Mouse (Mus musculus) limb, embryonic 10.5 days (tissue): ENCODE measurements around the gene Yjefn3. TPM values are rescaled to one million over a fixed set of nuclear protein-coding genes. Genes with fewer than 3 reads are reported as not detected.

ENCODE experiments used
- DNase-seq: peaks from one replicate; pipeline ENCODE4 v3.0.0-alpha.2; 2017; ENCODE audit warnings: low spot score
- H3K27ac ChIP-seq: fragments of 300-500 bp; sonication (generic); 2 replicates; pipeline ENCODE4 v1.5.1; 2016; ENCODE audit warnings: mild to moderate bottlenecking
- H3K27me3 ChIP-seq: fragments of 300-500 bp; sonication (generic); 2 replicates; pipeline ENCODE4 v1.6.1; 2016; ENCODE audit warnings: low read depth, mild to moderate bottlenecking; ENCODE audit not compliant: poor library complexity, severe bottlenecking
- H3K36me3 ChIP-seq: fragments of 300-500 bp; sonication (generic); 2 replicates; pipeline ENCODE4 v1.6.1; 2016; ENCODE audit warnings: mild to moderate bottlenecking, moderate library complexity
- H3K4me1 ChIP-seq: fragments of 300-500 bp; sonication (generic); 2 replicates; pipeline ENCODE4 v1.6.1; 2016
- H3K4me3 ChIP-seq: fragments of 300-500 bp; sonication (generic); 2 replicates; pipeline ENCODE4 v1.5.1; 2016; ENCODE audit warnings: mild to moderate bottlenecking, moderate library complexity
- H3K9me3 ChIP-seq: fragments of 300-500 bp; sonication (generic); replicated peaks from 2 replicates; pipeline ENCODE4 v1.6.1; 2016; ENCODE audit warnings: mild to moderate bottlenecking
- WGBS: fragments of 180-500 bp; shearing (Covaris S2); methylation state at CpG from one replicate; pipeline ENCODE4 v1.1.7; 2016; 5-methylcytosine and 5-hydroxymethylcytosine counted together
- polyA plus RNA-seq: library from polyadenylated mRNA; unstranded; fragments of >200 nt; fragmentation: Nextera tagmentation; extraction: Ambion mirVana; gene quantifications from 2 replicates; pipeline ENCODE4 v1.2.1, GENCODE M21; 2016

The Yjefn3 gene
- polyA plus RNA-seq, 1 experiment from 2014 or later: 2.0 TPM

DNA sequence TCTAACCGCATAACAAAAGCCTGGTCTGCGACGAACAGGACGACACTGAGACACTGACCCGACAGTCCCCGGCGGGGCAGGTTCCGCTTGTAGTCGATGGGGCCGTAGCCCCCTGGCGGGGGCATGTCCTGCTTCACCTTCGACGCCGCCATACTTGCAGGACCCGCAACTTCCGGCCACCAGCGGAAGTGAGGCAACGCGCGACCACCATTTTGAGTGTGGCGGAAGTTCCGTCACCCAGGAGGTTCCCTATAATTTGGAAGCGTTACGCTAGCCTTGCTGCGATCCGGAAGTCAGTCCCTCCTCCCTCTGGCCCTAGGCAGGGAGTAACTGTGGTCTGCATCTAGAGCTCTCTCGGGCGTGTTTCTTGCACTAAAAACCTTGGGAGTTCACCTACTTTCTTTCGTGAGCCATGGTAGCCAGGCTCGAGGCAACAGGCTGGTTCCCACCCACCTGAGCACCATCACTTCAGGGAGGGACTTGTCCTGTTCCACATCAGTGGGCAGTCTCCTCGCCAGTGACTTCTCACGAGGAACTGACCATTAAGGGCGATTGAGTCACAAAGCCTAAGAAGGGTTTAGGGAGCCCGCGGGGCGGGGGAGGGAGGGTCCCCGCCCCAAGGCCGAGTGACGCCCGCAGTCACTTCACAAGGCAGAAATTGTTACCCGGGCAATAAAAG is 889 bp downstream of the Yjefn3 start:
- peak; percentile 100 for DNase-seq
- Histone ChIP-seq H3K36me3 (peaks cover 39% of the 10 kb centered on the region), H3K27ac (peak overlapping the region; percentile 95), H3K27me3 (no peaks in the 10 kb centered on the region), H3K4me1 (peaks cover 39% of the 10 kb centered on the region), H3K4me3 (peak overlapping the region; percentile 79), H3K9me3 (no peaks in the 10 kb centered on the region)
- 2% methylated on average over 41 of the region's 41 CpGs for WGBS

DNA sequence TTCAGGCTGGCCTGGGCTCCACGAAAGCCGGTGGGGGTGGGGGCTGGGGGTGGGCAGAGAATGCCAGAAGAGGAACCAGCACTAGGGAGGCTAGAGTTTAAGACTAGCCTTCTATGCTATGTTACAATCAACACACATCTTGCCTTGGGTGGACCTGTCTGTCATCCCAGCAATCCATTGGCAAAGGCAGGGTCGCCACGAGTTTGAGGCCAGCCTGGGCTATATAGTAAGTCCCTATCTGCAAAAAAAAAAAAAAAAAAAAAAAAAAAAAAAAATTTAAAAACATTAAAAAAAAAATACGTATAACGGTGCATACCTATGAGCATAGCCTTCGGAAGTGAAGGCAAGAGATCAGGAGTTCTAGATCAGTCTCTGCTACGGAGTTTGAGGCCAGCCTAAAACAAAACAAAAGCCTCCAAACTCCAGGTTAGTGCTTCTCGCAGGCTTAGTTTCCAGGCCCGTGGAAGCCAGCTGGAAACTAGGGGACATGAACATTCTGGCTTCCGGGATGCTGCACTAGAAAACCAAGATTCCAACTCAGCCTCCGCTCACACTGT is 1.5 kb downstream of the Yjefn3 start:
- peaks cover 36% of the 10 kb centered on the region for H3K4me1 ChIP-seq

DNA sequence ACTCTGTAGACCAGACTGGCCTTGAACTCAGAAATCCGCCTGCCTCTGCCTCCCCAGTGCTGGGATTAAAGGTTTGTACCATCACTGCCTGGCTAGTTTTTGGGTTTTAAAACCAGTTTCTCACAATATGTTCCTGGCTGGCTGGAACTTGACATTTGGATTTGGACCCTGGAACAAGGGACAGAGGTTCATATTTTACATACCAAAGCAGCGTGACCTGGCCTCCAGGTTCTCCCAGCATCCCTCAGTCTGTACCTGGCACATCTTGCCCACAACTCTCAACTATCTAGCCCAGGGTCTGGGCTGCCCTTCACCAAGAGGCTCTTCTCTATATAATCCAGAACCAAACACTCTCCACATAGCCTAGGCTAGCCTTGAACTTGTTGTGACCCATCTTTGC is 2.6 kb downstream of the Yjefn3 start:
- H3K4me3 ChIP-seq: peak overlapping the region; percentile 2; the same call in 1 of the 2 replicates
- H3K27me3 ChIP-seq: no peaks in the 10 kb centered on the region
- DNase-seq: no peak
- H3K4me1 ChIP-seq: peaks cover 36% of the 10 kb centered on the region
- no peak overlapping the region for H3K27ac ChIP-seq
- WGBS: 91% methylated on average over 2 of the region's 2 CpGs
- no peaks in the 10 kb centered on the region for H3K9me3 ChIP-seq
- peaks cover 51% of the 10 kb centered on the region for H3K36me3 ChIP-seq

More for the DNA sequence above, 1.5 kb downstream of the Yjefn3 start:
- H3K9me3 ChIP-seq: no peaks in the 10 kb centered on the region
- H3K27me3 ChIP-seq: no peaks in the 10 kb centered on the region
- WGBS: 21% methylated on average over 12 of the region's 12 CpGs
- H3K4me3 ChIP-seq: peak overlapping the region; percentile 79
- no peak for DNase-seq
- H3K27ac ChIP-seq: peak overlapping the region; percentile 95
- peaks cover 41% of the 10 kb centered on the region for H3K36me3 ChIP-seq

DNA sequence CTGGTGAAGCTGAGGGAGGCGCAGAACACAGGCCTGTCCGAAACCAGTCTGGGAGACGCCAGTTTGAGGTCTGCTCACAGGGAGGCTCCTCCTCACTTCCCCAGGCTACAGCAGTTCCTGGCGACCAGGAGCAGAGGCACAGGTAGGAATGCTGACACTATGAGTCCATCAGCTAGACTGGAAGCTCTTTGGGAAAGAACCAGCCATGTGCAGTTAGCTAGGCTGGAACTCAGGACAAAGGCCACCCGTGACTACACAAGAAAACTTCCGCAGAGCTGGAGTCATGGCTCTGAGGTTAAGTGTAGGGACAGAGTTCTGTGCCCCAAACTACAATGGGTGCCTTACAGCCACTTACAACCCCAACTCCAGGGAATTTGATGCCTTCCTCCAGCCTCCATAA is 4.7 kb downstream of the Yjefn3 start:
- H3K27ac ChIP-seq: no peak overlapping the region
- no peak overlapping the region for H3K4me3 ChIP-seq
- peaks cover 69% of the 10 kb centered on the region for H3K36me3 ChIP-seq
- H3K9me3 ChIP-seq: no peaks in the 10 kb centered on the region
- WGBS: 87% methylated on average over 6 of the region's 6 CpGs
- H3K4me1 ChIP-seq: peaks cover 27% of the 10 kb centered on the region
- peaks cover 4% of the 10 kb centered on the region; the same call in 1 of the 2 replicates for H3K27me3 ChIP-seq
- no peak for DNase-seq

DNA sequence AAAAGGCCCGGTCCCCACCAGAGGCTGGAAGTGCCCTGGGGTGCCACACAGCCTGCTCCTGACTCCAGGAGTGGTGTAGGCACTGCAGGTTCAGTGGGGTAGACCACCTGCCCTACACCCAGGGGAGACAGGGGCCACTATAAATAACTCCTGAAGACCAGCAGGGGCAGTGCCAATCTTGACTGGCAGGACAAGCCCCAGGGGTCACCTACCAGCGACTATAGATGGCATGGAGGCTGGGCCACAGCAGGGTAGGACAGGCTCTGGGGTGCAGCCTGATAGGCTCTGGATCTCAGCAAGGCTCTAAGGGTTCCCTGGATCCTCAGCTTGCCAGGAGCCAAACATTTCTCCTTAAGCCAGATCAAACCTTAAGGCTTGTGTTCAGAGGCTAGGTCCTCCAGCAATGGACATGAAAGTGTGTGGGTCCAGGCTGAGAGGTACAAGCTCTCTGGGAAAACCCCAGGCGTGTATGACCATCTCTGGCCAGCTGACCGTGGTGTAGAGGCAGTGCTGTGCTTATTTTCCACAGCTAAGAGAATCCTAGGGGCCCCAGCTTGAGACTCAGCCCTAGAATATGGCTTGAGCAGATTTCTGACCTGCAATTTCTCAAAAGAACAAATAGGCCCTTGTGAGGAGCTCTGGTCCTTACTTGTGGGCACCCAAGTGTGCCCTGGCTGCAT is 6.6 kb downstream of the Yjefn3 start:
- Histone ChIP-seq H3K27ac (no peak overlapping the region), H3K4me1 (peaks cover 14% of the 10 kb centered on the region), H3K9me3 (no peaks in the 10 kb centered on the region), H3K27me3 (peaks cover 24% of the 10 kb centered on the region), H3K4me3 (no peak overlapping the region), H3K36me3 (peaks cover 79% of the 10 kb centered on the region)
- DNase-seq: no peak
- 79% methylated on average over 4 of the region's 4 CpGs for WGBS

DNA sequence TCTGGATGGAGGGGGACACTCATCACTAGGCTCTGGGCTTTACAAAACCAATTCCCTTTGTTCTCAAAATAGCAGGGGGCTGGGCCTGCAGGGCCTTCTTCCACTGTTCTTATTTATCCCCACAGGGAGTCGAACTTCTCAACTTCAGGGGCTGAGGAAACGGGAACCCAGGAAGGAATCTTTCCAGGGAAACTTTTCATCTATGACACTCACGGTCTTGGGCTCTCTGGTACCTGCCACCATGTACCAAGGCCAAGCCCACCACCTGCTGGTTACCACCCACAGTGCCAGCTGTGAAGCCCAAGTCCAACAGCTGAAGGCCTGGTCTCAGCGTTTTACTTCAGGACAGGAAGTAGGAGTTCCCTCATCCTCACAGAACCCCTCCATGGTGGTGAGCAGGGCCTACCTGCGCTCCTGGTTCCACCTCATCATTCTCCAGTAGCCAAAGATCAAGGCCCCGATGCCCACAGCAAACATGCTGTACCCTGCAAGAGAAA is 7.6 kb downstream of the Yjefn3 start:
- Histone ChIP-seq H3K9me3 (no peaks in the 10 kb centered on the region), H3K27ac (no peak overlapping the region), H3K36me3 (peaks cover 79% of the 10 kb centered on the region), H3K4me3 (no peak overlapping the region), H3K4me1 (peaks cover 4% of the 10 kb centered on the region), H3K27me3 (peaks cover 34% of the 10 kb centered on the region)
- 72% methylated on average over 6 of the region's 6 CpGs for WGBS
- DNase-seq: no peak

DNA sequence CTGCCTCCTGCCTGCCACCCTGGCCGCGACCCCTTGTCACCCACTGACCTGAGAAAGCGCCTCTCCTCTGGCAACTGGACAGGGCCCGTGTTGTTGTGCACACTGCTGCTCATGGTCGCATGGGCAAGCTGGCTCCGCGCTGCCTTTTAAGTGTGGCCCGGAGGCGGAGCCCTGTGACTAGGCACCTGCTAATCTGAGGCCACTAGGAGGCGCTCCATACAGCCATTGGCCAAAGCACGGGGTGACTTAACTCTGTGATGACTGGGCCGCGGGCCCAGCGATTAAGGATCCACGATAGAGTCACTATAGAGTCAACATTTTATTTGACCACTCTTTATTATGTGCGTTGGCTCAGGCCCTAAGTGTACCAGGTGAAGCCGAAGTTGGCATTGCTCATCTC is 8.6 kb downstream of the Yjefn3 start:
- Histone ChIP-seq H3K27me3 (peaks cover 44% of the 10 kb centered on the region), H3K36me3 (peaks cover 71% of the 10 kb centered on the region), H3K9me3 (no peaks in the 10 kb centered on the region), H3K4me1 (peaks cover 11% of the 10 kb centered on the region), H3K4me3 (no peak overlapping the region), H3K27ac (no peak overlapping the region)
- 47% methylated on average over 17 of the region's 17 CpGs for WGBS
- DNase-seq: peak; percentile 66

DNA sequence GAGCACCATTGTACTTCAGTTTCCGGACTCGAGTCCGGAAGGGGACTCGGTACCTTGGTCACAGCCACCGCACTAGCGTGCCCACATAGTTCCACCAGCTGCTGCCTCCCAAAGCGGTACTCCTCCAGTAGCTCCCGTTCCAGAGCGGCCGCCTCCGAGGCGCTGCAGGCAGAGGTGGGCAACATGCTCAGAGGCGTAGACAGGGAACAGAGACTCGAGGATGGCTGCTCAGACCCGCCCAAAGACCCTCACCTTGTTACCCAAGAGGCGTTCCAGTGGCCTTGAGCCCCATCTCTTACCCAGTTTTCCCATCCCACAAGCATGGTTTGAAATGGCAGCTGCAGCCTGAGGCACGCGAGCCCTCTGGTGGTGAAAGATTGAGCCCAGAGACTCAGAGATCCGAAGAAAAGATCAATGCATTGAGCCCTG is 11.7 kb downstream of the Yjefn3 start:
- H3K27ac ChIP-seq: no peak overlapping the region

DNA sequence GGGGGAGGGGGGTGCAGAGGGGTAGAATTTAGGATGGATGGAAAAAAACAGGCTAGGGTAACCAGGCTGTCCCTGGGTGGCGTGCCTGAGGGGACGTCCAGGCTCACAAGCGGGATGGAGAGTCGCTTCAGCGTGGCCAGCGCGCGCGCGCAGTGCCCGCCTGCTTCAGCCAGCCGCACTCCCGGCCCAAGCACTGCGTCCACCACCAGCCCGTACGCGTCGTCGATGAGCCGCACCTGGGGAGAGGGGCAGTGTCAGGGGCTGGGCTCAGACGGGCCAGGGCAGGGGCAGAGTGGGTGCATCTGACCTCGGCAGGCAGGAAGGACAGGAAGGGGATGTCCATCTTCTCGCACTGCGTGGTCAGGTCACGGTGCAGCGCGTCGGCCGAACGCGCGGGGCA is 13.6 kb downstream of the Yjefn3 start:
- Histone ChIP-seq H3K9me3 (no peaks in the 10 kb centered on the region), H3K36me3 (peaks cover 25% of the 10 kb centered on the region), H3K4me1 (peaks cover 39% of the 10 kb centered on the region), H3K4me3 (peak overlapping the region; percentile 34), H3K27ac (no peak overlapping the region), H3K27me3 (peaks cover 94% of the 10 kb centered on the region)
- 6% methylated on average over 32 of the region's 32 CpGs for WGBS
- peak; percentile 54 for DNase-seq

More for the DNA sequence above, 11.7 kb downstream of the Yjefn3 start:
- Histone ChIP-seq H3K27me3 (peaks cover 75% of the 10 kb centered on the region), H3K4me3 (no peak overlapping the region), H3K9me3 (no peaks in the 10 kb centered on the region), H3K36me3 (peaks cover 43% of the 10 kb centered on the region), H3K4me1 (peaks cover 37% of the 10 kb centered on the region)
- DNase-seq: peak; percentile 67
- 43% methylated on average over 19 of the region's 19 CpGs for WGBS

DNA sequence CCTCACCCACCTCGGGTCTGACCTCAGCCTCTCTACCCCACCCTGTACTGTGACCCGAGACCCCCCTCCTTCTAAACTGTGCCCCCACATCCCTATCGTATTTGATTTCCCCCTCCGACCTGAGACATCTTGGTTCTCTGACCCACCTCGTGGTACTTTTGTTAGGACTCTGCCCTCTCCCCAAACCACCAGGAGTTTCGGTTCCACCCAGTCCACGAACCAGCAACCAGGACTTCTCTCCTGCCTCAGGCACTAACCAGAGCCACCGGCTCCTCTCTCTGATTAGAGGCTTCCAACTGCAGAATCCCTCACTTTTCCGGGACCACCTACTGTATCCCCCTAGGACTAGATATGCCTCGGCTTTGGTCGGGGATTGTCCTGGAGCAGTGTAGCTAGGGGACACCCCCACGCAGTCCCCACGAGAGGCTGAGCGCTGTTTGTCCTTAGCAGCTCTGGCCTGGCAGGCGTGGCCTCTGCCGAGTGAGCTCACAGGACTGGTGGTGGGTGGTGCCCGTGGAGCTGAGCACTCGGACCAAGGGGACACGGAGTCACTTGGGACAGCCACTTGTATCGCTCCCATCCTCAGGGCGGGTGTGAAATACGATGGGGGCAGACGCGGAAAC is 14.2 kb downstream of the Yjefn3 start:
- Histone ChIP-seq H3K36me3 (peaks cover 20% of the 10 kb centered on the region), H3K4me3 (peak overlapping the region; percentile 34), H3K27me3 (peaks cover 99% of the 10 kb centered on the region), H3K4me1 (peaks cover 35% of the 10 kb centered on the region), H3K27ac (no peak overlapping the region), H3K9me3 (no peaks in the 10 kb centered on the region)
- peak; percentile 55 for DNase-seq
- 10% methylated on average over 24 of the region's 24 CpGs for WGBS

DNA sequence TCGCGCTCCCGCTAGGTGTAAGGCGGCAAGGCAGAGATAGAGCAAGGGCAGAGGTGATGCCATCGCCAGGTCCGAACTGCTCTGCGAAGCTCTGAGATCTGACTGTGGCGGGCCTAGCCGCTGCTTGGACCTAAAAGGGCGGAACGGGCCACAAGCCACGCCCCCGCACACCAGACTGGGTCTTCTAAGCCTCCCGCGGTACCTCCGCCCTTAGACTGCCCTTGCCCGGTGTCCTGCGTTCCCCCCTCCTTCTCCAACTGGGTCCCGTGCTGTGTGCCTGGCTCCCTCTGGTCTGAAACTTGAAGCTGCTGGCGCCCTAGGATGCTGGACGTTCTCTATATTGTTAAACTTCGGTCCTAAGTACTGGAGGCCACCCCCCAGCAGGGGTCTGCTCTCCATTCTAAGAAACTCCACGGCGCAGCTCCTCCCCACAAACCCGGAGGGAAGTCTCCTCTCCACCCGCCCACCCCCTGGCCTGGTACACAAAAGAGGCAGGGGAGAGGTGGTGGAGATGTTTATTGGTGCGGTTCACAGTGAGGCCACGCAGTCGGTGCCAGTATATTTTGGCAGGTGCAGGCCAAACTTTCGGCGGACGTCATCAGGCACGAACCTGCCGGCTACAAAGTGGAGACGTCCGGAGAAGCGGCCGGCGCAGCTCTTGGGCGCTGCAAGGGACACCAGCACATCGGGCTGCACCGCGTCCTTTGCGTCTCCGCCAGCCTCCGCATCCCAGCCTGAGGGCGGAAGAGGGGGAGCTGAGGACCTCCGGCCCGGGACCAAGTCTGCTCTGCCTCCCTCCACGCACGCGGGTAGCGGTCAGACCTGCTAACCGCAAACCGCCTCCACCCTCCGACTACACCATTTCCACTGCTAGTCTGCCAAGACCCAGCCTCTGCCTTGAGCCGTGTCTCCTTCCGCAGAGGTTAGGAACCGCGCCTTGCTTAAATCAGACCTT is 14.9 kb downstream of the Yjefn3 start, which contains the start of gene Cilp2:
TSS of gene Cilp2 (minus strand) at position 399 of the 955 bp plus-strand sequence.
- WGBS: 3% methylated on average over 60 of the region's 60 CpGs
- Histone ChIP-seq H3K4me3 (peak within 1 kb of the TSS; percentile 34), H3K27ac (no peak within 1 kb of the TSS), H3K9me3 (no peaks in the 10 kb centered on the region), H3K4me1 (peaks cover 41% of the 10 kb centered on the region), H3K36me3 (peaks cover 12% of the 10 kb centered on the region), H3K27me3 (peaks cover 100% of the 10 kb centered on the region)
- peak; percentile 63 for DNase-seq

DNA sequence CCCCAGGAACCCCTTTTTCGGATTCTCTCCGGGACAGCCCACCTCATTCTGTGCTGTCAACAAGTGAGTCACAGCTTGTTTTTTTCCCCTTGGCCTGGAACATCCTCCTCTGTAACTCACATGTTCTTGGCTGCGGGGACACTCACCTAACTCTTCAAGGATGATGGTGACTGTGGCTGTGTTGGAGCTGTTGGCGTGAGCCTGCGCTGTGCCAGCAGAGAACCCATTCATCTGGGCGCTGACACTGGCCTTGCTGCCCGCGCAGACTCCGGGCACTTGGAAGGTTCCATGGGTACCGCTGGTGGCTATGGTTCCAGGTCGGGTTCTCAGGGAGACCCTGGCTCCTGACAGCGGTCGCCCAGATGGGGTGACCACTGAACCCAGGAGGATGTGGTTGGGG is 18.4 kb downstream of the Yjefn3 start:
- Histone ChIP-seq H3K4me1 (peaks cover 55% of the 10 kb centered on the region), H3K27me3 (peaks cover 100% of the 10 kb centered on the region), H3K4me3 (no peak overlapping the region), H3K27ac (no peak overlapping the region), H3K9me3 (no peaks in the 10 kb centered on the region), H3K36me3 (no peaks in the 10 kb centered on the region)
- DNase-seq: no peak
- 58% methylated on average over 13 of the region's 13 CpGs for whole genome bisulfite sequencing
